Mouse (Mus musculus): ENCODE data around the gene Med19. TPM values are rescaled to one million over a fixed set of nuclear protein-coding genes. Genes with fewer than 3 reads are reported as not detected.

Med19 gene
- polyA plus RNA-seq (2012; rRNA removed; ENCODE audit: low replicate concordance), result 9.4 and 10.1 TPM in 2 replicates

DNA sequence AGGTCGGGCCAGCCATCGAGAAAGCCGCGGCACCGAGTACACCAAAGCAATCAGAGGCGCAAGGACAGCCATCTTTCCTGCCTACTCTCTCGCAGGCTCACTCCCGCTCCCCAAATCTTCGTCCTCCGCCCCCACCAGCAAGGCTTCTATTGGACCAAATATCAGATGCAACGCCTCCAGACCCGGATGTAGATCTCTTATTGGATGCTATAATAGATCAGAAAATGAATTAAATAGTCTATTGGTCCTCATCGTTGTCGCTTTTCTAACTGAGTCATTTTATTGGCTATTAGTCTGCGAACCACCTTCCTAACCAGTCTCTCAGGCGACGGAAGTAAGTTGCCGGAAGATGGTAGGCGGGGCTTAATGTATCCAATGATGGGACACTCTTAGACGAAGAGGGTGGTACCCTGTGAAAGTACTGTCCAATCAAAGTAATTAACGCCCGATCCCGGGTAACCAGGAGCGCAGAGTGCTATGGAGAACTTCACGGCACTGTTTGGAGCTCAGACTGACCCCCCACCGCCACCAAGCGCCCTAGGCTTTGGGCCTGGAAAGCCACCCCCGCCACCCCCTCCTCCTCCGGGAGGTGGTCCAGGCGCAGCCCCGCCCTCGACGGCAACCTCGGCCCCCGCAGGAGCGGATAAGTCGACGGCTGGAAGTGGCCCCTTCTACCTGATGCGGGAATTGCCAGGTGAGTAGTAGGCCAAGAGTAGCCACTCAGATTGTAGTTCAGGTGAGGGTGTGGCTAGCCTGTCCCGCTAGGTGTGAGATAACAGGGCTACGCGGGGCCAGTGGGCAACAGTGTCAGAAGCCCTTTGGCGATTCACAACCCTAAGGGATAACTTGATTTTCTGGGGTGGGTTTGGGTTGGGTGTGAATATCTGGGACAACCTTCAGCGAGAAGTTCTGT lies at the start of gene Med19, which contains the start of gene Gm28635:
Gene Med19 (plus strand): TSS at position 435 of the 913 bp plus-strand sequence.
Gene Gm28635 (minus strand): TSS at position 74 of the 913 bp plus-strand sequence.

GRCm38 (mm10) chr2:84650464-84651195 lies 27.6 kb upstream of the Med19 start, which contains the start of gene Ctnnd1:
TSS of gene Ctnnd1 (minus strand) at chr2:84650765.

DNA sequence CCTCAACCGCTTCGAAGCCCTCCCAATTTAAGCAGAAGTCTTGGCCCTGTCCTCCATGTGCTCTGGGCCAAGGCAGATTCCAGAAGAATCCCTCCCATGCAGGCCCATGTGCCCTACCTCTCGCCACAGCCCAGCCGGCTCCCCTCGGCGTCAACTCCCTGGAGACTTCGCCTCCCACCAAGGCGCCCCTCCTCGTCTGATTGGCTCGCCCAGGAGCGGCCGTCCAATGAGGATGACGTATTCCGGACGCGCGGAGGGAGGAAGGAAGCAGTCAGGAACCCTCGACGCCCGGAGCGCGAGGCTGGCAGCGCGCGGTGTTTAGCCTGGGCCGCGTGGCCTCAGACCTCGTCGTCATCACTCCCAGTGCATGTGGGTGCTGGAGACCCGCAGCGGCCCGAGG lies 19.4 kb upstream of the Med19 start, which contains the start of gene Btbd18:
Gene Btbd18 (plus strand): TSS at position 274 of the 400 bp plus-strand sequence.

GRCm38 (mm10) chr2:84670569-84670933 lies 7.7 kb upstream of the Med19 start, which contains the start of gene Selenoh:
TSS of gene Selenoh (minus strand) at chr2:84670770.

DNA sequence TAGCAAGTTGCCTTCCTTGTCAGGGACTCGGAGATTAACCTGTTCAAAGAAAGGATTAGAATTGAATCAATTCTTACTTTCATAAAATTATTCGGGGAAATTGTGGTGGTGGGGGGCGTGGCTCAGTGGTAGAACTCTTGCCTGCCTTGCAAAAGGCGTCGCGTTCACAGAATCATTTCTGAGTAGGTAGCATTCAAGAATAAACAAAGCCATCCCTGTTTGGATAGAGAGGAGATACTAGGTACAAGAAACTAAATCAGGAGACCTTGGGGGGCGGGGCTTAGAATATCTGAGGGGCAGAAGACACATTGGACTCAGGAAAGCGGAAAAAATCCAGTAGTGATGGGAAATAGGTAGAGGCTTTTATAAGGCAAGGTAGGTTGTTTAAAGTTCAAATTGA lies 814 bp downstream of the Med19 start, which contains the start of gene Tmx2:
Gene Tmx2 (minus strand): TSS at position 125 of the 400 bp plus-strand sequence.

DNA sequence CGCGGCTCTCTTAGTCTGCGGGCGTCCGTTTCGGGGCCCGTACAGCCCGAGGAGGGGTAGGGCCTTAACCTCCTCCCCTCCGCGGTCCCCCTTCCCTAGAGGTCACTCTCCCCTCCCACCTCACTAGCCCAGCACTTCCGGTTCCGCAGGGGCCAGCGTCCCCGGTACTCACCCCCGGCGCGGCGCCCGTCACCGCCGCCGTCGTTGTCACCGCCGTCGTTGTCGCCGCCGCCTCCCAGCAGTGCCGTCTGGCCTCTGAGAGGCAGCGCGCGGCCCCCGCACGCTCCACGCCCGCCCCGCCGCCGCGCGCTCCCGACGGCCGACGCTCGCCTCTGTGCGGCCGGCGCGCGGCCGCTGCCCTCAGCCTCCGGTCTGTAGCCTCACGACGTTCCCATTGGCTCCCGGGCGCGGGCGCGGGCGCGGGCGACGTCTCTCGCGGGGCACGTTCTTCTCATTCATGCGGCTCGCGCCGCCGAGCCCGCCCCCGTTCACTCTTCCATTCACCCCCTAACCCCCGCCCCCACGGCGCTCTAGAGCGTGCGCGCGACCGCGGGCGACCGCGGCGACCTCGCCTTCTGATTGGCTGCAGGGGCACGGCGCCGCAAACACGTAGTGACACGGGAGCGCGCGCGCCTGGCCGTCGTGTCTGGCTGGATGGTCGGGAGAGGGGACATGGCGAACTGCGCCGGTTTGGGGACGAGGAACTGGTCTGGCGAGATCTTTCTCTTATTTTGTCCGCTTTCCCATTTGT lies 36.8 kb downstream of the Med19 start, which contains the start of gene Zdhhc5:
Gene Zdhhc5 (minus strand): TSS at position 370 of the 751 bp plus-strand sequence.

DNA sequence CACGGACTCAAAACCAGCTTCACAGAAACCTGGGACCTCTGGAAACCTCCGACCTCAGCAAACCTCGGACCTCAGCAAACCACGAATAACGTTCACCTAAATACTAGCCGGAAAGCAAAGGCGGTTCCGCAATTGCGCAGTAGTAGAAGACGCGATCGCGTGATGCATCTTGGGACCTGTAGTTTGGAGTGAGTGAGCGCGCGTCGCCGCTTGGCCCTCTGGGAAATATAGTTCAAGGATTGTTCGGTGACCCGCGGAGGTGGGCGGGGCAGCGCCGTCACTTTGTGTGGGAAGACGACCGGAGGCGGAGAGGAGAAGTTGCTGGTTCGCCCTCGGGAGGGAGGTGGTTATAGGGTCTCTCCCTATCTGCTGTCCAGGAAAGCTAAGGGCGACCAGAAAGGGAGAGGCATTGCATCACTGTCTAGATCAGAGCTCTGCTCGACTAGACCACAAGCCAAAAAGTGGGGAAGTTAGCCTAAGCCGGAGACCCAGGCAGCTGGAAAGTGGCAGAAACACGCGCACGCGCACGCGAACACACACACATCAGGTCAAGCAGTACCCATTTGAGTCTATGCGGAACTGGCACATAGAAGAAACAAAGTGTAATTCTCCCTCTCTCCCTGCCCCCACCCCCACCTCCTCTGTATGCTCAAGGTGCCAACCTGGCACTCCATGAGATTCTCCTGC lies 49.1 kb downstream of the Med19 start, which contains the start of gene Clp1:
Gene Clp1 (minus strand): TSS at position 179 of the 687 bp plus-strand sequence.

GRCm38 (mm10) chr2:84733579-84734300 lies 55.5 kb downstream of the Med19 start, which contains the start of gene Ypel4:
TSS of gene Ypel4 (plus strand) at chr2:84734058.

Other genes starting within 250 kb of the Med19 start
- 8.7 and 21.1 TPM in 2 replicates for gene Tfpi, start 201.6 kb upstream of the Med19 start, polyA plus RNA-seq (2012; rRNA removed; ENCODE audit: low replicate concordance)
- 48.1 and 70.2 TPM in 2 replicates for gene Ctnnd1, start 27.6 kb upstream of the Med19 start, polyA plus RNA-seq (2012; rRNA removed; ENCODE audit: low replicate concordance)
- not detected in 2 replicates for gene Btbd18, start 19.3 kb upstream of the Med19 start, polyA plus RNA-seq (2012; rRNA removed; ENCODE audit: low replicate concordance)
- gene Selenoh, start 7.6 kb upstream of the Med19 start, polyA plus RNA-seq (2012; rRNA removed; ENCODE audit: low replicate concordance), result 32.7 and 68.5 TPM in 2 replicates
- gene Gm28635, start 361 bp upstream of the Med19 start, polyA plus RNA-seq (2012; rRNA removed; ENCODE audit: low replicate concordance), result not detected in 2 replicates
- gene Tmx2, start 738 bp downstream of the Med19 start, polyA plus RNA-seq (2012; rRNA removed; ENCODE audit: low replicate concordance), result 98.4 and 120 TPM in 2 replicates
- 45.2 and 59.9 TPM in 2 replicates for gene Zdhhc5, start 36.8 kb downstream of the Med19 start, polyA plus RNA-seq (2012; rRNA removed; ENCODE audit: low replicate concordance)
- gene Clp1, start 48.9 kb downstream of the Med19 start, polyA plus RNA-seq (2012; rRNA removed; ENCODE audit: low replicate concordance), result 8.0 and 15.5 TPM in 2 replicates
- 5.2 and 20.0 TPM in 2 replicates for gene Ypel4, start 55.7 kb downstream of the Med19 start, polyA plus RNA-seq (2012; rRNA removed; ENCODE audit: low replicate concordance)
- gene Gm19426, start 65.3 kb downstream of the Med19 start, polyA plus RNA-seq (2012; rRNA removed; ENCODE audit: low replicate concordance), result 2.5 and 6.6 TPM in 2 replicates
- gene Serping1, start 97.0 kb downstream of the Med19 start, polyA plus RNA-seq (2012; rRNA removed; ENCODE audit: low replicate concordance), result 771 and 792 TPM in 2 replicates
- 43.8 and 67.0 TPM in 2 replicates for gene Ube2l6, start 120.4 kb downstream of the Med19 start, polyA plus RNA-seq (2012; rRNA removed; ENCODE audit: low replicate concordance)
- gene Smtnl1, start 144.2 kb downstream of the Med19 start, polyA plus RNA-seq (2012; rRNA removed; ENCODE audit: low replicate concordance), result not detected in 2 replicates
- 62.2 and 63.0 TPM in 2 replicates for gene Timm10, start 148.6 kb downstream of the Med19 start, polyA plus RNA-seq (2012; rRNA removed; ENCODE audit: low replicate concordance)
- gene Slc43a1, start 160.4 kb downstream of the Med19 start, polyA plus RNA-seq (2012; rRNA removed; ENCODE audit: low replicate concordance), result 39.0 and 41.0 TPM in 2 replicates
- gene Rtn4rl2, start 208.3 kb downstream of the Med19 start, polyA plus RNA-seq (2012; rRNA removed; ENCODE audit: low replicate concordance), result 9.8 and 12.4 TPM in 2 replicates